Mouse (Mus musculus): ENCODE results near the gene Eya3.

- TF ChIP-seq MAX (IDR thresholded peaks at IDR 0.05) = no peak
- TF ChIP-seq CTCF (IDR thresholded peaks at IDR 0.05; ENCODE audit: control insufficient read depth, insufficient read depth, insufficient read length) = peak; percentile 2
- no peak for TF ChIP-seq CEBPB (IDR thresholded peaks at IDR 0.05; ENCODE audit: low read depth)
- TF ChIP-seq MYOG (IDR thresholded peaks at IDR 0.05; ENCODE audit: control insufficient read depth, extremely low read depth, insufficient read length) = no peak
- TF ChIP-seq MYOD1 (IDR thresholded peaks at IDR 0.05; ENCODE audit: control insufficient read depth, insufficient read length, low read depth) = no peak
Observed at GRCm38 (mm10) chr4:132628830-132629229, 10.0 kb upstream of the Eya3 start.
